Mouse (Mus musculus) inflammation-experienced regulatory T-cells, adult 6 months (primary cell): ENCODE measurements around the gene BC100530. TPM values are rescaled to one million over a fixed set of nuclear protein-coding genes. Genes with fewer than 3 reads are reported as not detected.
"Not testable (repeated sequence)": the region's sequence is repeated elsewhere in the genome, so short reads cannot be mapped to it uniquely, and the experiment has no call there.

Experiments
- ATAC-seq: one replicate; pipeline ENCODE4 v1.8.0; 2017
- polyA plus RNA-seq, 3 experiments: library from polyadenylated mRNA; unstranded; fragments of 100-300 nt; shearing (Covaris generic); gene quantifications; one replicate each; pipeline ENCODE4 v1.2.1; 2017

The BC100530 gene
- polyA plus RNA-seq: not detected

GRCm38 (mm10) chr16:36367648-36368047, at the start of gene BC100530:
Gene BC100530 (minus strand): TSS chr16:36367748.
- ATAC-seq: not testable (repeated sequence)

DNA sequence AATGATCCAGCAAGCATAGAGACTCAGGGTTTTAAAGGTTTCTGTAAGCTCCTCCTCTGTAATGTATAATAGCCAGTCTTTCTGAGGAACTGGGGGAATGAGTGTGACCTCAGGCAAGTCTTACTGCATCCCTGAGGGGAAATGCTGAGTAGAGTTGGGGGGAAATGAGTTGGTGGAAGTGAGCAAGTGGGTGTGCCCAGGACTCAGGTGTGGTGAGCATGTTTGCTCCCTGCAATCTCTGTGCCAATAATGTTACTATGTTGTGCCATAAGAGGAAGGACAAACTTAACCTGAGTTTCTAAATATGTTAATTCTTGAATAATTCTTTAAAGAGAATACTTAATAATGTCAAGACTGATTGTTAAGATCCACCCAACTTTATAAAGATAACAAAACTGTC, 40.8 kb upstream of the BC100530 start, which contains the start of gene Stfa2:
Gene Stfa2, minus strand, starts transcription at position 101 of the 400 bp plus-strand sequence.
- no peak for ATAC-seq

- no peak for ATAC-seq
Measured at GRCm38 (mm10) chr16:36389060-36389459, 21.5 kb upstream of the BC100530 start.

- ATAC-seq: no peak
Measured at GRCm38 (mm10) chr16:36337171-36337570, 30.4 kb downstream of the BC100530 start.

- ATAC-seq: no peak
Measured at GRCm38 (mm10) chr16:36334232-36334631, 33.3 kb downstream of the BC100530 start, which contains the start of gene BC117090. Gene BC117090 (minus strand): TSS chr16:36334332.

DNA sequence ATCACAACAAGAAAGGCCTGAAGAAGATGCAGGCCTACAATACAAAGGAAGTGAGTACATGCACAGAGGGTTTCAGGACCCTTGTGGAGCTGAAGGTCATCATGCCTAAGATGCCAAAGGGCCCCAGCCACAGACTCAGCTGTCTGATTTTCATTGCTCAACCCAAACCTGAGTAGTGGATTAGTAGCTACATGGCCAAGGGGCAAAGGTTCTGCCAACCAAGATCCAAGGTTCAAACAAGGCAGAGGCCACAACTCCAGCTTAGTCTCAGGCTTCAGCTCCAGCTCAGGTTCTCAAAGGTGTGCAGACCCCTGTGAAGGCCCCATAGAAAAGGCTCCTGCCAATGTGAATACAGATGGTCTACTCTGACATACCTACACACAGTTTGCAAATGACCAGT, 48.3 kb downstream of the BC100530 start:
- ATAC-seq: no peak

- not testable (repeated sequence) for ATAC-seq
Measured at GRCm38 (mm10) chr16:36316111-36316510, 51.4 kb downstream of the BC100530 start.

Other genes with a start within 250 kb of the BC100530 start
- gene Csta1, start 236.5 kb downstream of the BC100530 start, polyA plus RNA-seq: under 1 TPM in 1 of 3 experiments, not detected in 2; 0.34 TPM
- not detected for gene Stfa2l1, start 210.9 kb downstream of the BC100530 start, polyA plus RNA-seq
- gene Gm5483, start 183.5 kb downstream of the BC100530 start, polyA plus RNA-seq: not detected
- gene Gm5416, start 157.3 kb downstream of the BC100530 start, polyA plus RNA-seq: not detected
- 1 to 10 TPM in 1 of 3 experiments, under 1 TPM in 1, not detected in 1; 0.59 to 1.1 TPM for gene 2010005H15Rik, start 146.3 kb downstream of the BC100530 start, polyA plus RNA-seq
- gene Stfa1, start 90.8 kb downstream of the BC100530 start, polyA plus RNA-seq: not detected
- not detected for gene BC117090, start 33.4 kb downstream of the BC100530 start, polyA plus RNA-seq
- gene Stfa2, start 40.7 kb upstream of the BC100530 start, polyA plus RNA-seq: not detected
- gene Stfa3, start 87.6 kb upstream of the BC100530 start, polyA plus RNA-seq: not detected
- not detected for gene Casr, start 194.4 kb upstream of the BC100530 start, polyA plus RNA-seq